Mouse (Mus musculus) right cerebral cortex, postnatal 25 days (tissue): ENCODE measurements around the gene Plscr3.

Experiments used
- DNase-seq: peaks from one replicate; pipeline ENCODE4 v3.0.0; 2022

The Plscr3 gene

GRCm38 (mm10) chr11:69900471-69901405 is 54.6 kb downstream of the Plscr3 start, which contains the start of the genes 2810408A11Rik and Neurl4:
2810408A11Rik (minus strand) TSS chr11:69900987.
Neurl4 (plus strand) TSS chr11:69901072.
- DNase-seq, result peak; percentile 87

- peak; percentile 98 for DNase-seq
Measured at GRCm38 (mm10) chr11:69901406-69901846, 55.2 kb downstream of the Plscr3 start.
